Mouse (Mus musculus): ENCODE measurements around the gene Upf2. TPM values are rescaled to one million over a fixed set of nuclear protein-coding genes. Genes with fewer than 3 reads are reported as not detected.
"Not testable (repeated sequence)": the region's sequence is repeated elsewhere in the genome, so short reads cannot be mapped to it uniquely, and the experiment has no call there.

Upf2 gene
- total RNA-seq, 1 experiment from 2014 or later = 76.5 TPM

DNA sequence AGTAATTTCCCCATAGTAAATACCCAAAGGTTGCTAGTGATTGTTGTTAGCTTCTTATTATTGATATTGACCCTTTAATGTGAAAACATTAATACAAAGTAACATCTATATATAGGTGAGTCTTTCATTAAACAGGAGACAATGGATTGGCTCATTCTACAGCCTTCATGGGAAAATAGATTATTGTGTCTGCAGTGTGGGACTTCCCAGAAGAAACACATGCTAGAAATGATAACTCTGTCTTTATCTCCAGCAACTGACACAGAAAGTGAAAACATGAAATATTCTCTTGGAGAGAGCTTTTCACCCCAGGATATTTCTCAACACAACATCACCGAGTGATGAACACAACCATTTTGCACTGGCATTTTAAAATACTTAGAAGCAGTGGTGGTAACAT lies 5.6 kb upstream of the Upf2 start:
- ATAC-seq (ENCODE audit: extremely low read depth, insufficient number of reproducible peaks, low FRiP score, poor library complexity, severe bottlenecking) = no peak

DNA sequence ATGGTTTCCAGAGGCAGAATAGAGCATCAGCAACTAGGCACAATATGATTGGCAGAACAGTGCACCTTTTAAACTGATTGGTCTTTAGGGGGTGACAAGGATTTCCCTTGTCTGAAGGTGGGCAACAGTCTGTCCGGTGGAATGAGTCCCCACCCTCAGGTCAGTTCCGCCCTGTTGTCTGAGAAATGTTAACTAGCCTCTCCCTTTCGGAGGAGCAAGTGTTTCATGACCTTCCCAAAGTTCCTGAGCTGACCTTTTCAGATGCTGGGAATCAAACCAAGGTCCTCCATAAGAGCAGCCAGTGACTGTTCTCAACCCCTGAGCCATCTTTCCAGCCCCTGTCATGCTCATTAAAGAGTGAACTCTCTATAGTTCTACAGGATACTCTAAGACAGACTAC lies 4.4 kb upstream of the Upf2 start:
- no peak for ATAC-seq (ENCODE audit: extremely low read depth, insufficient number of reproducible peaks, low FRiP score, poor library complexity, severe bottlenecking)

DNA sequence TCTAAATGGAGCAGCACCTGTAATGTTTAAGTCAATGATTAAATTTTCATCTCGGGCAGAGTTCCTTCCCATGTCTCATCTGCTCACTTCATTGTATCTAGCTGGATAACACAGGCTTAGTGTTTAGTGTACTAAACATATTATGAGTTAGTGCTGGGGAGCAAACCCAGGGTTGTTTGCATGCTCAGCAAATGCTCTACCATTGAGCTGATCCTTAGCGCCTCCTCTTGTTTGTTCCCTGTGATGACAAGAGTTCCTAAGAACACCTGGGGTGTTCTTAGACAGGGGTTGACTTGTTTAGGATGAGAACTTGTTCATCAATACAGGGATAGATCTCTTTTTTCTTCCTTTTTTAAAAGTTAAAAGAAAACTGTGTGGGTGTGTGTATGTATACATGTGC lies 2.3 kb upstream of the Upf2 start:
- ATAC-seq (ENCODE audit: extremely low read depth, insufficient number of reproducible peaks, low FRiP score, poor library complexity, severe bottlenecking) = no peak

DNA sequence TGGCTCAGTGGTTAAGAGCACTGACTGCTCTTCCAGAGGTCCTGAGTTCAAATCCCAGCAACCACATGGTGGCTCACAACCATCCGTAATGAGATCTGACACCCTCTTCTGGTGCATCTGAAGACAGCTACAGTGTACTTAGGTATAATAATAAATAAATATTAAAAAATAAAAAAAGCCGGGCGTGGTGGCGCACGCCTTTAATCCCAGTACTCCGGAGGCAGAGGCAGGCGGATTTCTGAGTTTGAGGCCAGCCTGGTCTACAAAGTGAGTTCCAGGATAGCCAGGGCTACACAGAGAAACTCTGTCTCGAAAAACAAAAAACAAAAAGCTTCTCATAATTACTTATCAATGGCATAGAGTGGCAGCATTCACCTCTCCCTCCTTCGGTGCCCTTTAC lies 1.4 kb upstream of the Upf2 start:
- not testable (repeated sequence) for ATAC-seq (ENCODE audit: extremely low read depth, insufficient number of reproducible peaks, low FRiP score, poor library complexity, severe bottlenecking)

DNA sequence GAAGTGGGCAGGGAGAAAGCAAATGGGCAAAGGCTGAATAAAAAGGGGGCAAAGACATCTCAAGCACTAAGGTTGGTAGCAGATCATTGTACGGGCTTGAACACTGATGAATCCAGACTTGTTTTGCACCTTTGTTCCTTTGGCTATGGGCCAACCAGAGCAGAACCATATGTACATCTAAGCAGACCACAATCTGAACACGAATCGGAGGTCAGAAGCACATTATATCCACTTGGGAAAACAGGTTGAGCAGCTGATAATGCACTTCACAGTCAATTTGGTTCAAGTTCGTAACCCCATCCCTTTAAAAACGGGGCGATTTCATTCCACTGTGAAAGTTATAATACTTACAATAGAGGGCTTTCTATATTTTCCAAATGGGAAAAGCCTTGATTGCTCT lies 964 bp upstream of the Upf2 start:
- no peak for ATAC-seq (ENCODE audit: extremely low read depth, insufficient number of reproducible peaks, low FRiP score, poor library complexity, severe bottlenecking)

DNA sequence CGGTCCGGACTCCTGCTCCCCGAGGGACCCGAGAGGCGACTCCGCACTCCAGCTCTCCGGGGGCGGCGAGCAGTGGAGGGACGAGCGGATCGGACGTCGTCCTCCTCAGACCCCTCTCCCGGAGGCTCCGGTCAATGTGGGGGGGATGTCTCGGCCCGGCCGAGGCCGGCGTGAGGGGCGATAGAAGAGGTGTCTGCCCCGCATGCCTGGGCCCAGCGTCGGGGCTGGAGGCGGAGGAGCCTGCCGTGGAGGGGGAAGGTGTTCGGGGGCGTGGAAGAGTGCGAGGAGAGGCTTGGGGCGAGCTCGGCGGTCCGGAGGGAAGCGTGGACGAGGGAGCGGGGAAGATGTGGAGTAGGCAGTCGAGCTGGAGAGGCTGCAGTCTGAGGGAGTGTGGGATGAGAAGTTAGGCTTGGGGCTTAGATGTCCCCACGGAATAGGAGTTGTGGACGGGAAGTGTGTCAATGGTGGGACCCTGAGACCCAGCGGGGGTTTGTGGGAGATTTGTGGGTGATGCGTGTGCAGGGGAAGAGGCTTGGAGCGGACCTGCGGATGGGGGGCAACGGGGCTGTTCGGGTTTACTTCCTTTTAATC lies 447 bp downstream of the Upf2 start:
- ATAC-seq (ENCODE audit: extremely low read depth, insufficient number of reproducible peaks, low FRiP score, poor library complexity, severe bottlenecking) = peak; percentile 17; the same call in 1 of the 2 replicates

DNA sequence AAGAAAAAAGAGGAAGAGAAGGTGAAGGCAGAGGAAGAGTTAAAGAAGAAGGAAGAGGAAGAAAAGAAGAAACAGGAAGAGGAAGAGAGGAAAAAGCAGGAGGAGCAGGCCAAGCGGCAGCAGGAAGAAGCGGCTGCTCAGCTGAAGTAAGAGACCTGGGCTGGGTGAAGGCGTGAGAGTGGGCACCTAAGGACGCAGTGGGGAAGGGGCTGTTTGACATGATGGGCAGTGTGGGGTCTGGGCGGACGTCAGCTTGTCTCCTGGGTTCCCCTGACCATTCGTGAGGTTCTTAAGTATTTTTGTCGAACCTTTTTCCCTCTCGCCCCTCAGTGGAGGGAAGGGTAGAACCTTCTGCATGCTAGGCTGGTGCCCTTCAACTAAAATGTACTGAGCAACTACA lies 6.4 kb downstream of the Upf2 start:
- ATAC-seq (ENCODE audit: extremely low read depth, insufficient number of reproducible peaks, low FRiP score, poor library complexity, severe bottlenecking) = no peak

DNA sequence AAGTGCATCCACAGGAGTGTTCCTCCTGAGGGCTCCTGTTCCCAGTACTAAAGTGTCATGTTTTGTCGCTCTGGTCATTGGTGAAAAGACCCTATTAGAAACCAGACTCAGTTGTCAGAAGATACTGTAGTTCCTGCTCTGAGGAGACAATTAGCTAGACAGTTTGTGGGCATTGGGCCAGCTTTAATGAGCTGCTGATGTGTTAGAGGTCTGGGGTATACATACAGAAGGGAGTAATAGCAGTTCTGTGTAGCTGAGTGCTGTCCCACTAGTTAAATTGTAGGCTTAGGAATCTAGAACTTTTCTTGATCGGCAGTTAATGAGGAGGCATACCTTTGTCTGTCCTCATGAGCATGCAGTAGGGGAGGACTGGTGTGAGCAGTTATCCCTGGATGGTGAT lies 11.0 kb downstream of the Upf2 start:
- ATAC-seq (ENCODE audit: extremely low read depth, insufficient number of reproducible peaks, low FRiP score, poor library complexity, severe bottlenecking) = no peak

DNA sequence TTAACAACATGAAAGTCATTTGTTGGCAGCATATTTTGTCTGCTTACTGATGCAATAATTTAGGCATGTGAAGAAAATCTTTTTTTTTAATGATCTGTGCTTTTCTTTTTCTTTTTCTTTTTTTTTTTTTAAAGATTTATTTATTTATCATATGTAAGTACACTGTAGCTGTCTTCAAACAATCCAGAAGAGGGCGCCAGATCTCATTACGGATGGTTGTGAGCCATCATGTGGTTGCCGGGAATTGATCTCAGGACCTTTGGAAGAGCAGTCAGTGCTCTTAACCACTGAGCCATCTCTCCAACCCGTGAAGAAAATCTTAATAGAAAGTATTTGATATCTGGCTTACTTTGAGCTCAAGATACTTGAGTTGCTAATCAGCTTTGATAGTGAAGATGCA lies 12.5 kb downstream of the Upf2 start:
- ATAC-seq (ENCODE audit: extremely low read depth, insufficient number of reproducible peaks, low FRiP score, poor library complexity, severe bottlenecking) = not testable (repeated sequence)

DNA sequence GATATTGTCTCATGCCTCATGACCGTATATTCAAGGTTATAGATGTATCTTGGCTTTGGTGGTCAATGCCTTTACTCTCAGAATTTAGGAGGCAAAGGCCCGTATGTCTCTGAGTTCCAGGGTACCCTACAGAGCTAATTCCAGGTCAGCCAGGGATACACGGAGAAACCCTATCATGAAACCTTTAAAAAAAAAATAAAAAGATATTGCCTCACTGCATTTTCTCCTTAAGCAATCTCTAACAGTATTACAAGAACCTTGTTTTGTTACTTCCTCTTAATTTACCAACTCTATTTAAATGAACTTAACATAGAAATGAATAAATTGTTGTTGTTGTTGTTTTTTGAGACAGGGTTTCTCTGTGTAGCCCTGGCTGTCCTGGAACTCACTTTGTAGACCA lies 14.7 kb downstream of the Upf2 start:
- no peak for ATAC-seq (ENCODE audit: extremely low read depth, insufficient number of reproducible peaks, low FRiP score, poor library complexity, severe bottlenecking)

DNA sequence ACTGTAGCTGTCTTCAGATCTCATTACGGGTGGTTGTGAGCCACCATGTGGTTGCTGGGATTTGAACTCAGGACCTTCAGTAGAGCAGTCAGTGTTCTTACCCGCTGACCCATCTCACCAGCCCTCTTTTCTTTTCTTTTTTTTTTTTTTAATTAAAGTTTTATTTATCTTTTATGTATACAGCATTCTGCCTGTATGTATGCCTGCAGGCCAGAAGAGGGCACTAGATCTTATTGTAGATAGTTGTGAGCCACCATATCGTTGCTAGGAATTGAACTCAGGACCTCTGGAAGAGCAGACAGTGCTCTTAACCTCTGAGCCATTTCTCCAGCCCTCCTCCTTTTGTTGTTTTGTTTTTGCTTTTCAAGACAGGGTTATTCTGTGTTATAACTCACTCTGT lies 19.4 kb downstream of the Upf2 start:
- ATAC-seq (ENCODE audit: extremely low read depth, insufficient number of reproducible peaks, low FRiP score, poor library complexity, severe bottlenecking) = not testable (repeated sequence)

DNA sequence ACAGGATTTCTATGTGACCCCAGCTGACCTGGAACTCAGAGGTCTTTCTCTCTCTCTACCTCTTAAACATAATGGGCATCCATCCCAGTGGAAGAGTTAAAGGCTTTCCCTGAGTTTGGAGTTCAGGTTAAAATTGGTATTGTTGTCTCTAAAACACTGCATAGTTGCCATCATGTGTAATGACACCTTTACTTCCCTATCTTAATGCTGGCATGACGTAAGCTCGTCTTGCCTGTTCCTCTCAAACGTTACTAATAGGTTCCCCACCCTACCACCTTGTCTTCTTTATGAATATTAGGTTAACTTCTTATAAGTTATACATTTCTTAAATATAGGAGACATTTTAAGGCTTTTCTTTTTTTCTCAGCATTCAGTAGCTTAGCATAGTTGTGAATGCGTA lies 26.3 kb downstream of the Upf2 start:
- peak; percentile 58; the same call in 1 of the 2 replicates for ATAC-seq (ENCODE audit: extremely low read depth, insufficient number of reproducible peaks, low FRiP score, poor library complexity, severe bottlenecking)

DNA sequence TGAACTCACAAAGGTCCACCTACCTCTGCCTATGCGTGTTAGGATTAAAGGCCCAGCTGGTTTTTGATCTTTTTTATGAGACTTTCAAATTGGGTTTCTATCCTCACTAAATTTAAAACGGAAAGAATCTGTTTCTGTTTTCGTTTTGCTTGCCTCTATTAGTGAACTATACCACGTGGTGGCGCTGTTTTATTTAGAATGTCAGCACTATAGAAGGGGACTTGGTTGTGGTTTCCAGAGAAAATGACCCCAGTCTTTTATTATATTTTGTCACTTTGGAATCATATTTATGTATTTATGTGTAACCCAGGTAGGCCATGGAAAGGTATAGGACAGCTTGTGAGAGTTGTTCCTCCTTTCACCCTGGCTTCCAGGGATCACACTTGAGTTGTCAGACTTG lies 44.3 kb downstream of the Upf2 start:
- ATAC-seq (ENCODE audit: extremely low read depth, insufficient number of reproducible peaks, low FRiP score, poor library complexity, severe bottlenecking) = no peak

DNA sequence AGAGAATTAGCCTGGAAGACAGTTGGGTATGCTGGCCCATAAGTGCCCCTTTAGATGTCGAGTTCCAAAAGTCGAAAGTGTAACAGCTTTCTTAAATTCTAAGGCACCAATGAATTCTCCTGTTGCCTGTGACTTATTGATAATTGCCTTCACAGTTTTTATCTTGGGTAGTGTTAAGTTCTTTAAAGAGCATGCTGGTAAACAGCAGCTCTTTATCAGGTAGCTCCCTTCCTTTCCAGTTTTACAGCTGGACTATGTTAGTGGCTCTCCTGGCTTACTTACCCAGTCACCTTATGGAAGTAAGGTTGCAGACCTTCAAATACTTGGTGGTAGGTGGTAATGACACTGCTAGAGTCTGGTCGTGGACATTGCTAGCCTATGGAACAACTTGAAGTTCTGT lies 52.7 kb downstream of the Upf2 start:
- ATAC-seq (ENCODE audit: extremely low read depth, insufficient number of reproducible peaks, low FRiP score, poor library complexity, severe bottlenecking) = no peak

DNA sequence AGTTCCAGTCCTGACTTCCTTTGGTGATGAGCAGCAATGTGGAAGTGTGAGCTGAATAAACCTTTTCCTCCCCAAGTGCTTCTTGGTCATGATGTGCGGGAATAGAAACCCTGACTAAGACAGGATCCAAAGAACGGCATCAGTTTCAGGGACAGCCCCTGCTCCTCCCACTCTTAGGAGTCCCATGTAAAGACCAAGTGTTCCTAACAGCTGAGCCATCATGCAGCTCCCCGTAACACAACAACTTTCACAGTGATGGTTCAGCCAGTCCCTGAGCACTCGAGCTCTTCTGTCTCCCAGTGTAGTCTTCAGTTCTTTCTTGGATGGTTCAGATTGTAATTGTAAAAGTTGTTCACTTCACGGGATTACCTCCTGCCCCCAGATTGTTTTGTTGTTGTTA lies 63.3 kb downstream of the Upf2 start:
- ATAC-seq (ENCODE audit: extremely low read depth, insufficient number of reproducible peaks, low FRiP score, poor library complexity, severe bottlenecking) = no peak

DNA sequence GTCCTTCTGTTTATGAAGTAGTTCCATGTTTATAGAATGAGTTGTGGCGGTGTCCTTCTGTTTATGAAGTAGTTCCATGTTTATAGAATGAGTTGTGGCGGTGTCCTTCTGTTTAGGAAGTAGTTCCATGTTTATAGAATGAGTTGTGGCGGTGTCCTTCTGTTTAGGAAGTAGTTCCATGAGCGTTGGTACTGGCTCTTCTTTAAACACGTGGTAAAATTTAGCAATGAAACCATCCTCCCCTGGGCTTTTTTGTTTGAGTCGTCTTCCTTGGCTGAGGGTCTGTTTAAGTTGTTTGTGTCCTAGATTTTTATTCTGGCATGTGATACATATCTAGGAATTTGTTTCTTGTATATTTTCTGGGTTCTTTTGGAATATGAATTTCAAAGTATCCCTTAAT lies 63.9 kb downstream of the Upf2 start:
- ATAC-seq (ENCODE audit: extremely low read depth, insufficient number of reproducible peaks, low FRiP score, poor library complexity, severe bottlenecking) = not testable (repeated sequence)

DNA sequence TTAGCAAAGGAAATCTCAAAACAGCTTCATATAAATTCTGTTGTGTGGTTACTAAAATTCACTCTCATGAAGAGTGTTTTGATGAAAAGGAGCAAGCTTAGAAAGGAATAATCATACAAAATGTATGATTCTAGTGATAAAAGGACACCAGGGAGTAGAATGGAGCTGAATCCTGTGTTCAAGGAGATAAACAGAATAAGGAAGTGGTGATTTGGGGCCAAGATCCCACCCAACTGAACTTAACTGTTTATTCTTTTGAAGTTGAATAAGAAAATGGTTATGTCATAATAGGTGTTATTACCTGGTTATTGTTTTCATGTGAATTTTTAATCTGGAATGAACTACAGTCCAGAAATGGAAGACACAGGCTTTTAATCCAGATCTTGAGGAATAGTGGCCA lies 69.3 kb downstream of the Upf2 start:
- no peak for ATAC-seq (ENCODE audit: extremely low read depth, insufficient number of reproducible peaks, low FRiP score, poor library complexity, severe bottlenecking)

DNA sequence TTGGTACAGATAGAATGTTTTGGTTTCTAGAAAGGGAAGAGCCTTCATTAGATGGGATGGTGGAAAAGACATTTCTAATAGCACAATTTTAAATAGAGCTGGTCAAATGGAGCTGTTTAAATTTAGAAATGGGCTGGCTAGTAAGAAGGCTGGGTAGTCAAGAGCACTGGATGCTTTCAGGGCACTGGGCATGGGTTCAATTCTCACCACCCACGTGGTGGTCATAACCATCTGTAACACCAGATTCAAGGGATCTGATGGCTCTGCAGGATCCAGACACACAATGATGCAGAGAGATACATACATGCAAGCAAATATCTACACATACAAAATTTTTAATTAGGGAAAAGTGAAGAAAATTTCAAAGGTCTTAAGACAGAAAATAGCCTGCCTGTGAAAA lies 91.4 kb downstream of the Upf2 start:
- ATAC-seq (ENCODE audit: extremely low read depth, insufficient number of reproducible peaks, low FRiP score, poor library complexity, severe bottlenecking) = no peak

DNA sequence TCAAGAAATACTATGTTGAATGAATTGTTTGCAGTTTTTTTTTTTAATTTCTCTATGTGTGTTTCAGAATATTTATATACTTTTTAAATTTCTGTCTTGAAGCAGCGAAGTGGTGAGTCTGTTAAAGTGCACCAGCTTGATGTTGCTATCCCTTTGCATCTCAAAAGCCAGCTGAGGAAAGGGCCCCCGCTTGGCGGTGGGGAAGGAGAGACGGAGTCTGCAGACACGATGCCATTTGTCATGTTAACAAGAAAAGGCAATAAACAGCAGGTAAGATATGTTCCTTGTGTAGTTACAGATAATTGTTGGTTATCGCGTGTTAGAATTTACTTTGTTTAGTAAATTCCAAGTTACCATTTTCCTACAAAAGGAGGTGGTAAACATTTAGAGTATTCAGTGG lies 95.5 kb downstream of the Upf2 start:
- ATAC-seq (ENCODE audit: extremely low read depth, insufficient number of reproducible peaks, low FRiP score, poor library complexity, severe bottlenecking) = no peak

DNA sequence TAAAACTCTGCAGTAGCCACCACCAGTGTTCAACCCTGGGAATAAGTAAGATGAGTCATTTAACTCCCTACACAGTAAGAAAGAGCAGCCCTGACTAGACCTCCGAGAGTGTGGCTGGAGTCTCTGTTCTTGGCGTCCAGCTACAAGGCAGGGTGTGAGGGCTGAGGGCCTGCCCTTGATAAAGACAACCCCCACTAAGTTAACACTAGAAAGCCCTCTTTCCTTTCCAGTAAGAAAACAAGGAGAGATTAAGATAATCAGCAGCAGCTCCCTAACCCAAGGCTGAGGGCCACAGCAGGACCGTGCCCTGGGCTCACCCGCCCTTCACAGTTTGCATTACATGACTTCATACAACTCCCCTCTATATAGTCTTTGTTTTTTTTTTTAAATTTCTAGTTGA lies 97.3 kb downstream of the Upf2 start:
- no peak for ATAC-seq (ENCODE audit: extremely low read depth, insufficient number of reproducible peaks, low FRiP score, poor library complexity, severe bottlenecking)

DNA sequence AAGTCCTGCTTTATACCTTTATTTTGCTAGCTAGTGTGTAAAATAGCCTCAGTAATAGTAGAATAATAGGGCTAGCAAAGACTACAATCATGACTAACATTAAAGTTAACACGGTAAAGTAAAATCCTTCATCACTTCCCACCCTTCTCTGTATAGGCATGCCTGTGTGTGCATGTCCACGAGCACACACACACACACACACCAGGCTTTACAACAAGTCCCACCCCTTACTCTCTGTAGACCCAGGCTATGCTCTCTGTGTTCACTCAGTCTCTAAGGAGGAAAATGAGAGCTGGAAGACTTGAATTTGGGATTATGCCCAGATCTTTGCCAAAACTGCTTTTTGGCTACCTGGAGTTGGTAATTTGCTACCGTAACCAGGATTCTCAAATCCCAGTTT lies 97.7 kb downstream of the Upf2 start:
- ATAC-seq (ENCODE audit: extremely low read depth, insufficient number of reproducible peaks, low FRiP score, poor library complexity, severe bottlenecking) = no peak

DNA sequence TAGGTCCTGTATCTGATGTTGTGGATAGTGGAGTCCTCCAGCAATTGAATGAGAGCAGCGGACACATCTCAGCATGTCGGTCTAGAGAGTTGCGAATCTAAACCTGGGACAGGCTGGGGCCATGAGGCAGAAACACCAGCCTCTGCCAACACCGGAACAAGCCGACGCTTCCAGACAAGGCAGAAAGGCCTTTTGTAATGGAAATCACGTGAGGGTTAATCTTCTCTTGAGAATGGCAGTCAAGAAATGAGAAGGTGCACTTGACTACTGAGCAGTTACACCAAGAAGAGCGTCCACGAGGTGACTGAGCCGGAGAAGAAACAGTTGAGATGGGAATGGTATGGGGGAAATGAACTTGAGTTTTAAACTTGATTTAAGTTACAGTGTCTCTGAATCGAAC lies 104.2 kb downstream of the Upf2 start:
- no peak for ATAC-seq (ENCODE audit: extremely low read depth, insufficient number of reproducible peaks, low FRiP score, poor library complexity, severe bottlenecking)
